In the genomic region with DNA sequence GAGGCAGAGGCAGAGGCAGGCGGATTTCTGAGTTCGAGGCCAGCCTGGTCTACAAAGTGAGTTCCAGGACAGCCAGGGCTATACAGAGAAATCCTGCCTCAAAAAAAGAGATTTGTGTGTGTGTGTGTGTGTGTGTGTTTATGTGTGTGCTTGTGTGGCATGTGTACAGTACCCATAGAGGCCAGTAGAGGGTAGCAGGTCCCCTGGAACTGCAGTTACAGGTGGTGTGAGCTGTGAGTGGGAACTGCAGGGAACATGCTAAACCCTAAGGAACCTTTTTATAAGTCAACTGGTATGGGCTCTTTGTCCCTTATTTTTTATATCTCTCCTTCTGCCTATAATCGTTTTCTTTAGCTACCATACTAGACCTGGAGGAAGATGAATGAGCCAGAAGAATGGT, we compare ENCODE assay signal across 13 mouse cellular contexts. TPM values are rescaled to one million over a fixed set of nuclear protein-coding genes. Genes with fewer than 3 reads are reported as not detected.
A peak's percentile ranks its signal among the peaks of the same experiment; 100 is the strongest.
DNase-seq lines count a peak whose midpoint lies in the region; ATAC-seq and TF ChIP-seq lines count a peak whose summit lies in the region.
"Had no signal": no experiment of that assay in that cellular context is flagged by ENCODE, and none has a peak within 500 bp of the region (broad histone marks: within the 10 kb centered on the region; RNA-seq: fewer than 3 reads in every experiment).

No protein-coding gene starts in this region.

- ATAC-seq in midbrain, postnatal 0 days (ENCODE audit: low FRiP score) = no peak
- no peak for ATAC-seq in midbrain, embryonic 15.5 days (replicated peaks)

- peak; percentile 22; the same call in 1 of the 2 replicates for TF ChIP-seq CTCF in gastrocnemius, adult 2 months (IDR thresholded peaks at IDR 0.05)
- peak; percentile 33 for TF ChIP-seq CTCF in midbrain, postnatal 0 days (IDR thresholded peaks at IDR 0.05)
- peak; percentile 51; the same call in 1 of the 2 replicates for TF ChIP-seq CTCF in bone marrow, adult 2 months (IDR thresholded peaks at IDR 0.05; ENCODE audit: control insufficient read depth, insufficient read depth, low read length)

- H3K9ac ChIP-seq in midbrain, postnatal 0 days (replicated peaks; ENCODE audit: low read length, poor library complexity, severe bottlenecking) = no peak overlapping the region
- H3K9ac ChIP-seq in midbrain, embryonic 15.5 days = no peak overlapping the region
- H3K9ac ChIP-seq: hindbrain, embryonic 13.5 days had no signal

- no peak for TF ChIP-seq POLR2A in bone marrow, adult 2 months (IDR thresholded peaks at IDR 0.05; ENCODE audit: borderline replicate concordance, control insufficient read depth, low read depth, low read length)

- no peak overlapping the region for H3K4me2 ChIP-seq in midbrain, postnatal 0 days (ENCODE audit: low read depth, low read length, poor library complexity, severe bottlenecking)
- no peak overlapping the region for H3K4me2 ChIP-seq in midbrain, embryonic 15.5 days
- H3K4me2 ChIP-seq: hindbrain, embryonic 13.5 days had no signal

- H3K9me3 ChIP-seq in midbrain, postnatal 0 days (ENCODE audit: low read length) = no peaks in the 10 kb centered on the region
- no peaks in the 10 kb centered on the region for H3K9me3 ChIP-seq in midbrain, embryonic 15.5 days
- H3K9me3 ChIP-seq: G1E; hindbrain, embryonic 13.5 days had no signal

- H3K27ac ChIP-seq in gastrocnemius, adult 2 months = no peak overlapping the region
- no peak overlapping the region for H3K27ac ChIP-seq in midbrain, postnatal 0 days (ENCODE audit: low read depth, low read length)
- H3K27ac ChIP-seq in midbrain, embryonic 15.5 days = no peak overlapping the region
- H3K27ac ChIP-seq in bone marrow, adult 2 months (ENCODE audit: control insufficient read depth, insufficient read depth, low read depth, low read length, poor library complexity) = no peak overlapping the region
- H3K27ac ChIP-seq: hindbrain, embryonic 13.5 days had no signal

- no peaks in the 10 kb centered on the region for H3K36me3 ChIP-seq in midbrain, postnatal 0 days (ENCODE audit: insufficient read depth, low read length)
- no peaks in the 10 kb centered on the region for H3K36me3 ChIP-seq in midbrain, embryonic 15.5 days (replicated peaks)
- H3K36me3 ChIP-seq: G1E; hindbrain, embryonic 13.5 days had no signal

- WGBS in midbrain, postnatal 0 days = 69% methylated on average over 1 of the region's 3 CpGs
- 79% methylated on average over 2 of the region's 3 CpGs for WGBS in midbrain, embryonic 15.5 days
- WGBS in bone marrow, adult 2 months = 61% methylated on average over 1 of the region's 3 CpGs

- no peaks in the 10 kb centered on the region for H3K27me3 ChIP-seq in midbrain, postnatal 0 days (ENCODE audit: insufficient read depth, low read length)
- no peaks in the 10 kb centered on the region for H3K27me3 ChIP-seq in midbrain, embryonic 15.5 days (replicated peaks)
- H3K27me3 ChIP-seq: hindbrain, embryonic 13.5 days had no signal

- no peak overlapping the region for H3K4me3 ChIP-seq in gastrocnemius, adult 2 months
- no peak overlapping the region for H3K4me3 ChIP-seq in midbrain, postnatal 0 days (ENCODE audit: low read depth, low read length)
- no peak overlapping the region for H3K4me3 ChIP-seq in midbrain, embryonic 15.5 days
- H3K4me3 ChIP-seq in bone marrow, adult 2 months (replicated peaks; ENCODE audit: control insufficient read depth, low read depth, low read length) = no peak overlapping the region
- H3K4me3 ChIP-seq: erythroblast, embryonic 14.5 days; hindbrain, embryonic 13.5 days had no signal

- H3K4me1 ChIP-seq in midbrain, postnatal 0 days (ENCODE audit: insufficient read depth, low read length) = no peaks in the 10 kb centered on the region
- peaks cover 5% of the 10 kb centered on the region for H3K4me1 ChIP-seq in midbrain, embryonic 15.5 days
- peaks cover 2% of the 10 kb centered on the region for H3K4me1 ChIP-seq in bone marrow, adult 2 months (ENCODE audit: control insufficient read depth, insufficient read depth, low read length)

- intact Hi-C loops in gastrocnemius, adult 2 months (cut with DNase I) = no loop called here
- intact Hi-C loops in gastrocnemius, postnatal 36 days (cut with DNase I) = no loop called here

- DNase-seq in gastrocnemius, adult 2 months = no peak
- no peak for DNase-seq in gastrocnemius, postnatal 36 days
- DNase-seq in midbrain, postnatal 0 days (ENCODE audit: low spot score) = no peak
- DNase-seq in thymus, postnatal 14 days = peak; percentile 43
- no peak for DNase-seq in embryo, embryonic 9.5 days (ENCODE audit: extremely low spot score)
- no peak for DNase-seq in ovary, postnatal 36 days (ENCODE audit: low spot score)
- DNase-seq: kidney, postnatal 25 days; lung, postnatal 14 days had no signal

RNA-seq across cellular contexts. Expression of a gene that starts 3.8 kb away (rescaled TPM):
- 10 to 100 TPM; 30.6 to 41.1 TPM for total RNA-seq in gastrocnemius, adult 2 months (2021)
- total RNA-seq in gastrocnemius, postnatal 36 days (2021) = 10 to 100 TPM; 27.3 to 31.1 TPM
- total RNA-seq in midbrain, postnatal 0 days (2014; rRNA removed) = 61.9 and 64.5 TPM in 2 replicates
- polyA plus RNA-seq in midbrain, postnatal 0 days (2015; fragmentation: Nextera tagmentation; extraction: Ambion mirVana) = 72.2 and 84.2 TPM in 2 replicates
- 82.0 and 88.7 TPM in 2 replicates for polyA plus RNA-seq in midbrain, embryonic 15.5 days (2015; fragmentation: Nextera tagmentation; extraction: Ambion mirVana)
- polyA plus RNA-seq in bone marrow, adult 2 months (2011; ENCODE audit: insufficient read depth, insufficient read length, low replicate concordance, missing spikeins) = 12.6 and 18.3 TPM in 2 replicates

RNA-seq across cellular contexts. Expression of a gene that starts 49.0 kb away (rescaled TPM):
- total RNA-seq in gastrocnemius, adult 2 months (2021) = under 1 TPM; 0.20 to 0.45 TPM
- under 1 TPM; 0.20 to 0.30 TPM for total RNA-seq in gastrocnemius, postnatal 36 days (2021)
- 11.7 and 13.7 TPM in 2 replicates for total RNA-seq in midbrain, postnatal 0 days (2014; rRNA removed)
- polyA plus RNA-seq in midbrain, postnatal 0 days (2015; fragmentation: Nextera tagmentation; extraction: Ambion mirVana) = 8.7 and 9.6 TPM in 2 replicates
- polyA plus RNA-seq in midbrain, embryonic 15.5 days (2015; fragmentation: Nextera tagmentation; extraction: Ambion mirVana) = 2.9 and 3.3 TPM in 2 replicates
- 20.0 and 54.3 TPM in 2 replicates for polyA plus RNA-seq in bone marrow, adult 2 months (2011; ENCODE audit: insufficient read depth, insufficient read length, low replicate concordance, missing spikeins)
- polyA plus RNA-seq: G1E had no signal
